Mouse (Mus musculus) liver, embryonic 16.5 days (tissue): Measurements from ENCODE around the gene Hormad1. TPM values are rescaled to one million over a fixed set of nuclear protein-coding genes. Genes with fewer than 3 reads are reported as not detected.

Experiments used
- ATAC-seq: fragments of 200-750 bp; cut with Nextera tagmentation; 2 replicates; pipeline ENCODE4 v1.8.0; 2017; ENCODE audit warnings: low read depth, mild to moderate bottlenecking, moderate number of reproducible peaks, moderate library complexity
- H3K27ac ChIP-seq: fragments of 300-500 bp; sonication (generic); 2 replicates; pipeline ENCODE4 v1.5.1; 2014; ENCODE audit warnings: mild to moderate bottlenecking, low read length
- H3K27me3 ChIP-seq: fragments of 300-500 bp; sonication (generic); 2 replicates; pipeline ENCODE4 v1.6.1; 2014; ENCODE audit warnings: low read depth, low read length, mixed read lengths; ENCODE audit not compliant: control insufficient read depth, insufficient read depth
- H3K36me3 ChIP-seq: fragments of 300-500 bp; sonication (generic); 2 replicates; pipeline ENCODE4 v1.6.1; 2014; ENCODE audit warnings: mild to moderate bottlenecking; ENCODE audit not compliant: control insufficient read depth, insufficient read depth
- H3K4me1 ChIP-seq: fragments of 300-500 bp; sonication (generic); 2 replicates; pipeline ENCODE4 v1.6.1; 2014; ENCODE audit warnings: low read depth, low read length, mixed read lengths; ENCODE audit not compliant: control insufficient read depth
- H3K4me2 ChIP-seq: fragments of 300-500 bp; sonication (generic); 2 replicates; pipeline ENCODE4 v1.6.1; 2014; ENCODE audit warnings: low read depth, low read length, mixed read lengths
- H3K4me3 ChIP-seq: fragments of 300-500 bp; sonication (generic); 2 replicates; pipeline ENCODE4 v1.5.1; 2014; ENCODE audit warnings: low read depth, mild to moderate bottlenecking, low read length
- H3K9ac ChIP-seq: fragments of 300-500 bp; sonication (generic); 2 replicates; pipeline ENCODE4 v1.6.1; 2014; ENCODE audit warnings: low read depth, low read length
- H3K9me3 ChIP-seq: fragments of 300-500 bp; sonication (generic); replicated peaks from 2 replicates; pipeline ENCODE4 v1.6.1; 2016; ENCODE audit warnings: low read length; ENCODE audit not compliant: control insufficient read depth
- WGBS: fragments of 180-500 bp; shearing (Covaris S2); extraction: QIAGEN DNeasy Blood & Tissue Kit; methylation state at CpG from one replicate; pipeline ENCODE4 v1.1.7; 2014; ENCODE audit not compliant: insufficient replicate concordance; 5-methylcytosine and 5-hydroxymethylcytosine counted together
- polyA plus RNA-seq: library from polyadenylated mRNA; unstranded; fragments of >200 nt; fragmentation: Nextera tagmentation; extraction: Ambion mirVana; gene quantifications from 2 replicates; pipeline ENCODE4 v1.2.1, GENCODE M21; 2015

Gene Hormad1
- polyA plus RNA-seq, 1 experiment from 2014 or later, result not detected

- ATAC-seq, result 0 out of 2 replicates have a peak, but pooled peaks have one; percentile 4
- H3K4me3 ChIP-seq, result no peak overlapping the region
- H3K4me1 ChIP-seq, result peaks cover 23% of the 10 kb centered on the region
- H3K4me2 ChIP-seq, result no peak overlapping the region
- peaks cover 43% of the 10 kb centered on the region for H3K36me3 ChIP-seq
- no peaks in the 10 kb centered on the region for H3K27me3 ChIP-seq
- WGBS, result 66% methylated on average over 4 of the region's 4 CpGs
- H3K9me3 ChIP-seq, result no peaks in the 10 kb centered on the region
- H3K9ac ChIP-seq, result no peak overlapping the region
- H3K27ac ChIP-seq, result peak overlapping the region; percentile 70
Measured at GRCm38 (mm10) chr3:95635636-95636035, 76.2 kb downstream of the Hormad1 start.

- H3K27ac ChIP-seq, result peak overlapping the region; percentile 70
- no peaks in the 10 kb centered on the region for H3K9me3 ChIP-seq
- no peaks in the 10 kb centered on the region for H3K27me3 ChIP-seq
- H3K4me2 ChIP-seq, result no peak overlapping the region
- H3K9ac ChIP-seq, result no peak overlapping the region
- peak; percentile 62 for ATAC-seq
- H3K4me1 ChIP-seq, result peaks cover 23% of the 10 kb centered on the region
- 71% methylated on average over 4 of the region's 4 CpGs for WGBS
- H3K4me3 ChIP-seq, result no peak overlapping the region
- H3K36me3 ChIP-seq, result peaks cover 39% of the 10 kb centered on the region
Measured at GRCm38 (mm10) chr3:95636072-95636471, 76.6 kb downstream of the Hormad1 start.

Other genes starting within 250 kb of the Hormad1 start
- gene Cers2, start 244.9 kb upstream of the Hormad1 start, polyA plus RNA-seq, result 111 and 117 TPM in 2 replicates
- 12.2 and 13.0 TPM in 2 replicates for gene Setdb1, start 202.5 kb upstream of the Hormad1 start, polyA plus RNA-seq
- gene 4930558C23Rik, start 156.8 kb upstream of the Hormad1 start, polyA plus RNA-seq, result not detected in 2 replicates
- gene Arnt, start 125.3 kb upstream of the Hormad1 start, polyA plus RNA-seq, result 16.7 and 16.9 TPM in 2 replicates
- gene Ctsk, start 60.4 kb upstream of the Hormad1 start, polyA plus RNA-seq, result 1.0 and 1.3 TPM in 2 replicates
- gene Ctss, start 32.9 kb upstream of the Hormad1 start, polyA plus RNA-seq, result 38.4 and 38.5 TPM in 2 replicates
- gene Golph3l, start 29.3 kb downstream of the Hormad1 start, polyA plus RNA-seq, result 31.4 and 33.2 TPM in 2 replicates
- 32.8 and 33.4 TPM in 2 replicates for gene Ensa, start 65.3 kb downstream of the Hormad1 start, polyA plus RNA-seq
- 11.1 and 14.5 TPM in 2 replicates for gene Mcl1, start 99.1 kb downstream of the Hormad1 start, polyA plus RNA-seq
- gene Adamtsl4, start 128.2 kb downstream of the Hormad1 start, polyA plus RNA-seq, result 0.74 and 0.83 TPM in 2 replicates
- 21.2 and 26.7 TPM in 2 replicates for gene Ecm1, start 179.9 kb downstream of the Hormad1 start, polyA plus RNA-seq
- gene Tars2, start 200.5 kb downstream of the Hormad1 start, polyA plus RNA-seq, result 33.0 and 33.9 TPM in 2 replicates